Comparison of ENCODE assay signal across 8 mouse cellular contexts in the genomic region with DNA sequence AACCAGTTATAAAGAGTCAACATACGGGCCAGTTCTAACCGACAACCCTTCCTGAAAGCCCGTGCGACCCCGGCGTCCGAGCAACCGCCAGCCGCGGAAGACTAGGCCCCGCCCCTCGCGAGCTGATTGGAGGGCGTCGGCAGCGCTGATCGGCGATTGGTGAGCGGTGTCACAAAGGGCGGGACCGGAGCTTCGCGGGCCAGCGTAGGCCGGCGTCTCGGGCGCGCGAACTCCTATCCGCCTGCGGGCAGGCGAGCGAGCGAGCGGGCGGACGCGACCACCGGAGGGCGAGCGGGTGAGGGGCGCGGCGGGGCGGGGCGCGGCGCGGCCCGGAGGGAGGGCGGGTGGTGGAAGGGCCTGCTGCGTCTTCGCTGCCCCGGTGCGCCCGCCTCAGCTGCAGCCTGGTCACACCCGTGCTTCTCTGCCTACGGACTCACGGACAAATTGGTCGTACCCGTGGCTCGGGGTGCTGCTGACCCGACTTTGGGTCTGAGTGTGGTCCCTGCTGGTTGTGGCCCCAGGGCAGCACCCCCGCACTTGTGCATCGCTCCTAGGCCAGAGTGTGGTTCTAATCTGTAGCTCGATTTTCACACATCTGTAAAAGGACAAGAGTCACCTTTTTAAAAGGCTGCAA. TPM values are rescaled to one million over a fixed set of nuclear protein-coding genes. Genes with fewer than 3 reads are reported as not detected.
A peak's percentile ranks its signal among the peaks of the same experiment; 100 is the strongest.
DNase-seq lines count a peak whose midpoint lies in the region; ATAC-seq lines count a peak whose summit lies in the region.

Gene Zfand4 (plus strand): TSS at position 205 of the 634 bp plus-strand sequence.

- peak within 1 kb of the TSS; percentile 59 for H3K4me3 ChIP-seq in hindbrain, embryonic 11.5 days (ENCODE audit: low read depth, low read length)

- peak; percentile 59 for DNase-seq in MEL-GATA-1-ER (ENCODE audit: extremely low read depth, low read depth)
- DNase-seq in cerebellum, adult 8-10 months = peak; percentile 92
- peak; percentile 96 for DNase-seq in hindbrain, embryonic 11.5 days (ENCODE audit: low spot score)
- DNase-seq in layer of hippocampus, postnatal 10 days (ENCODE audit: low spot score in 2 of 2) = peak; percentile 93 to 95
- peak; percentile 95 for DNase-seq in lung, postnatal 10 days
- DNase-seq in ovary, postnatal 36 days (ENCODE audit: low spot score) = peak; percentile 92
- peak; percentile 95 for DNase-seq in thymus, postnatal 25 days

- ATAC-seq in frontal cortex, adult (ENCODE audit: low TSS enrichment) = peak; percentile 92
- ATAC-seq in hindbrain, embryonic 11.5 days (ENCODE audit: low FRiP score) = peak; percentile 95

- H3K9me3 ChIP-seq in hindbrain, embryonic 11.5 days (ENCODE audit: control insufficient read depth, low read length) = no peaks in the 10 kb centered on the region

- no peaks in the 10 kb centered on the region for H3K4me1 ChIP-seq in hindbrain, embryonic 11.5 days (replicated peaks; ENCODE audit: control insufficient read depth, insufficient read depth, low read length)

- H3K9ac ChIP-seq in hindbrain, embryonic 11.5 days (ENCODE audit: low read depth, low read length) = peak within 1 kb of the TSS; percentile 72

- H3K27ac ChIP-seq in hindbrain, embryonic 11.5 days (ENCODE audit: low read depth, low read length) = peak within 1 kb of the TSS; percentile 64

- no peaks in the 10 kb centered on the region for H3K36me3 ChIP-seq in hindbrain, embryonic 11.5 days (ENCODE audit: control insufficient read depth, insufficient read depth, low read length)

- WGBS in hindbrain, embryonic 11.5 days = under 1% methylated on average over 41 of the region's 67 CpGs

- H3K27me3 ChIP-seq in hindbrain, embryonic 11.5 days (ENCODE audit: control insufficient read depth, insufficient read depth, low read length) = no peaks in the 10 kb centered on the region

- peak within 1 kb of the TSS; percentile 66 for H3K4me2 ChIP-seq in hindbrain, embryonic 11.5 days (replicated peaks; ENCODE audit: low read depth, low read length)

RNA-seq across cellular contexts. Expression of gene Zfand4, which starts in this region (rescaled TPM):
- polyA plus RNA-seq in hindbrain, embryonic 11.5 days (2014; fragmentation: Nextera tagmentation; extraction: Ambion mirVana) = 8.1 and 9.4 TPM in 2 replicates
- 1 to 10 TPM; 7.2 to 8.8 TPM for total RNA-seq in layer of hippocampus, postnatal 10 days (2021)

Comparison
In these comparisons a context has a peak if more than half of its experiments do, and no peak if none do; other contexts are left out.
1. Peak in every context shown above with its lines: DNase-seq, ATAC-seq, H3K4me3 ChIP-seq and H3K27ac ChIP-seq.